Mouse (Mus musculus) forebrain, embryonic 12.5 days (tissue): ENCODE results near the gene Gprc5c. TPM values are rescaled to one million over a fixed set of nuclear protein-coding genes. Genes with fewer than 3 reads are reported as not detected.
A peak's percentile ranks its signal among the peaks of the same experiment; 100 is the strongest.

Experiments used
- ATAC-seq: fragments of 200-750 bp; cut with Nextera tagmentation; 2 replicates; pipeline ENCODE4 v1.8.0; 2017; ENCODE audit warnings: moderate TSS enrichment; ENCODE audit not compliant: low FRiP score
- H3K27ac ChIP-seq: fragments of 300-500 bp; sonication (generic); 2 replicates; pipeline ENCODE4 v1.5.1; 2016; ENCODE audit warnings: mild to moderate bottlenecking
- H3K27me3 ChIP-seq: fragments of 300-500 bp; sonication (generic); 2 replicates; pipeline ENCODE4 v1.6.1; 2016; ENCODE audit warnings: mild to moderate bottlenecking
- H3K36me3 ChIP-seq: fragments of 300-500 bp; sonication (generic); replicated peaks from 2 replicates; pipeline ENCODE4 v1.6.1; 2016; ENCODE audit warnings: mild to moderate bottlenecking
- H3K4me1 ChIP-seq: fragments of 300-500 bp; sonication (generic); 2 replicates; pipeline ENCODE4 v1.6.1; 2016
- H3K4me2 ChIP-seq: fragments of 300-500 bp; sonication (generic); 2 replicates; pipeline ENCODE4 v1.6.1; 2016; ENCODE audit warnings: mild to moderate bottlenecking, moderate library complexity
- H3K4me3 ChIP-seq: fragments of 300-500 bp; sonication (generic); replicated peaks from 2 replicates; pipeline ENCODE4 v1.5.1; 2016; ENCODE audit warnings: mild to moderate bottlenecking
- H3K9ac ChIP-seq: fragments of 300-500 bp; sonication (generic); 2 replicates; pipeline ENCODE4 v1.6.1; 2016; ENCODE audit warnings: mild to moderate bottlenecking
- H3K9me3 ChIP-seq: fragments of 300-500 bp; sonication (generic); 2 replicates; pipeline ENCODE4 v1.6.1; 2016
- WGBS: fragments of 180-500 bp; shearing (Covaris S2); methylation state at CpG from one replicate; pipeline ENCODE4 v1.1.7; 2016; 5-methylcytosine and 5-hydroxymethylcytosine counted together
- polyA plus RNA-seq: library from polyadenylated mRNA; unstranded; fragments of >200 nt; fragmentation: Nextera tagmentation; extraction: Ambion mirVana; gene quantifications from 2 replicates; pipeline ENCODE4 v1.2.1, GENCODE M21; 2016

Gene Gprc5c
- polyA plus RNA-seq, 1 experiment from 2014 or later: 10.8 TPM

GRCm38 (mm10) chr11:114818185-114818584 lies 32.8 kb upstream of the Gprc5c start:
- Histone ChIP-seq H3K4me3 (no peak overlapping the region), H3K36me3 (no peaks in the 10 kb centered on the region), H3K9me3 (no peaks in the 10 kb centered on the region), H3K4me1 (peaks cover 20% of the 10 kb centered on the region), H3K27me3 (0 out of 2 replicates have a peak, but pooled peaks cover 10% of the 10 kb centered on the region), H3K27ac (no peak overlapping the region), H3K4me2 (no peak overlapping the region), H3K9ac (no peak overlapping the region)
- WGBS: 89% methylated on average over 7 of the region's 7 CpGs
- ATAC-seq: no peak

- H3K9ac ChIP-seq: no peak overlapping the region
- H3K4me3 ChIP-seq: no peak overlapping the region
- ATAC-seq: no peak
- peaks cover 29% of the 10 kb centered on the region for H3K4me1 ChIP-seq
- no peak overlapping the region for H3K27ac ChIP-seq
- no peaks in the 10 kb centered on the region for H3K9me3 ChIP-seq
- WGBS: 23% methylated on average over 2 of the region's 2 CpGs
- H3K4me2 ChIP-seq: no peak overlapping the region
- H3K36me3 ChIP-seq: no peaks in the 10 kb centered on the region
- 0 out of 2 replicates have a peak, but pooled peaks cover 13% of the 10 kb centered on the region for H3K27me3 ChIP-seq
Measured at GRCm38 (mm10) chr11:114819110-114819509, 31.8 kb upstream of the Gprc5c start.

- H3K4me3 ChIP-seq: no peak overlapping the region
- WGBS: 52% methylated on average over 3 of the region's 3 CpGs
- H3K9me3 ChIP-seq: no peaks in the 10 kb centered on the region
- no peak overlapping the region for H3K27ac ChIP-seq
- H3K36me3 ChIP-seq: no peaks in the 10 kb centered on the region
- no peak overlapping the region for H3K9ac ChIP-seq
- 0 out of 2 replicates have a peak, but pooled peaks cover 16% of the 10 kb centered on the region for H3K27me3 ChIP-seq
- no peak overlapping the region for H3K4me2 ChIP-seq
- H3K4me1 ChIP-seq: peaks cover 29% of the 10 kb centered on the region
- no peak for ATAC-seq
Measured at GRCm38 (mm10) chr11:114820444-114820843, 30.5 kb upstream of the Gprc5c start.

- Histone ChIP-seq H3K27ac (no peak overlapping the region), H3K27me3 (0 out of 2 replicates have a peak, but pooled peaks cover 16% of the 10 kb centered on the region), H3K4me2 (no peak overlapping the region), H3K9me3 (no peaks in the 10 kb centered on the region), H3K9ac (no peak overlapping the region), H3K4me1 (peaks cover 29% of the 10 kb centered on the region), H3K4me3 (no peak overlapping the region), H3K36me3 (no peaks in the 10 kb centered on the region)
- no peak for ATAC-seq
- WGBS: 69% methylated on average over 1 of the region's 1 CpGs
Measured at GRCm38 (mm10) chr11:114821325-114821724, 29.6 kb upstream of the Gprc5c start.

- Histone ChIP-seq H3K9ac (no peak overlapping the region), H3K4me1 (peaks cover 29% of the 10 kb centered on the region), H3K36me3 (no peaks in the 10 kb centered on the region), H3K27me3 (0 out of 2 replicates have a peak, but pooled peaks cover 14% of the 10 kb centered on the region), H3K4me3 (no peak overlapping the region), H3K27ac (peak overlapping the region; percentile 66), H3K4me2 (no peak overlapping the region), H3K9me3 (no peaks in the 10 kb centered on the region)
- no peak; the same call in 1 of the 2 replicates for ATAC-seq
- 62% methylated on average over 12 of the region's 12 CpGs for WGBS
Measured at GRCm38 (mm10) chr11:114822727-114823126, 28.2 kb upstream of the Gprc5c start.

GRCm38 (mm10) chr11:114823199-114823725 lies 27.7 kb upstream of the Gprc5c start:
- Histone ChIP-seq H3K4me1 (peaks cover 29% of the 10 kb centered on the region), H3K27ac (peak overlapping the region; percentile 66; the same call in 1 of the 2 replicates), H3K36me3 (no peaks in the 10 kb centered on the region), H3K4me3 (no peak overlapping the region), H3K4me2 (no peak overlapping the region), H3K9me3 (no peaks in the 10 kb centered on the region), H3K27me3 (peaks cover 14% of the 10 kb centered on the region; the same call in 1 of the 2 replicates), H3K9ac (no peak overlapping the region)
- peak; percentile 33; the same call in 1 of the 2 replicates for ATAC-seq
- under 1% methylated on average over 11 of the region's 11 CpGs for WGBS

GRCm38 (mm10) chr11:114826686-114827085 lies 24.3 kb upstream of the Gprc5c start:
- H3K4me1 ChIP-seq: peaks cover 34% of the 10 kb centered on the region
- no peaks in the 10 kb centered on the region for H3K36me3 ChIP-seq
- no peak overlapping the region for H3K27ac ChIP-seq
- H3K4me3 ChIP-seq: no peak overlapping the region
- H3K27me3 ChIP-seq: peaks cover 14% of the 10 kb centered on the region; the same call in 1 of the 2 replicates
- H3K9ac ChIP-seq: no peak overlapping the region
- no peaks in the 10 kb centered on the region for H3K9me3 ChIP-seq
- no peak overlapping the region for H3K4me2 ChIP-seq
- no peak for ATAC-seq
- WGBS: 78% methylated on average over 5 of the region's 5 CpGs

GRCm38 (mm10) chr11:114829499-114830432 lies 21.2 kb upstream of the Gprc5c start:
- Histone ChIP-seq H3K36me3 (no peaks in the 10 kb centered on the region), H3K27ac (peak overlapping the region; percentile 51), H3K4me1 (peaks cover 23% of the 10 kb centered on the region), H3K9me3 (no peaks in the 10 kb centered on the region), H3K9ac (peak overlapping the region; percentile 39; the same call in 1 of the 2 replicates), H3K4me3 (peak overlapping the region; percentile 26), H3K27me3 (peaks cover 8% of the 10 kb centered on the region; the same call in 1 of the 2 replicates), H3K4me2 (peak overlapping the region; percentile 53)
- 8% methylated on average over 24 of the region's 24 CpGs for WGBS
- peak; percentile 85 for ATAC-seq

GRCm38 (mm10) chr11:114830433-114830773 lies 20.5 kb upstream of the Gprc5c start:
- Histone ChIP-seq H3K4me2 (peak overlapping the region; percentile 53), H3K9me3 (no peaks in the 10 kb centered on the region), H3K4me3 (peak overlapping the region; percentile 26; the same call in 1 of the 2 replicates), H3K27me3 (peaks cover 8% of the 10 kb centered on the region; the same call in 1 of the 2 replicates), H3K36me3 (no peaks in the 10 kb centered on the region), H3K9ac (no peak overlapping the region), H3K27ac (peak overlapping the region; percentile 51), H3K4me1 (peaks cover 23% of the 10 kb centered on the region)
- 0 out of 2 replicates have a peak, but pooled peaks have one; percentile 11 for ATAC-seq
- 13% methylated on average over 8 of the region's 8 CpGs for WGBS

GRCm38 (mm10) chr11:114833166-114833565 lies 17.8 kb upstream of the Gprc5c start:
- no peak for ATAC-seq
- H3K4me3 ChIP-seq: no peak overlapping the region
- H3K4me1 ChIP-seq: peaks cover 23% of the 10 kb centered on the region
- no peak overlapping the region for H3K9ac ChIP-seq
- H3K36me3 ChIP-seq: no peaks in the 10 kb centered on the region
- H3K4me2 ChIP-seq: no peak overlapping the region
- H3K9me3 ChIP-seq: no peaks in the 10 kb centered on the region
- peaks cover 8% of the 10 kb centered on the region; the same call in 1 of the 2 replicates for H3K27me3 ChIP-seq
- H3K27ac ChIP-seq: no peak overlapping the region
- 64% methylated on average over 5 of the region's 5 CpGs for WGBS

- Histone ChIP-seq H3K4me3 (no peak overlapping the region), H3K4me1 (peaks cover 15% of the 10 kb centered on the region), H3K27me3 (peaks cover 10% of the 10 kb centered on the region), H3K27ac (peak overlapping the region; percentile 65), H3K4me2 (no peak overlapping the region), H3K9me3 (no peaks in the 10 kb centered on the region), H3K36me3 (no peaks in the 10 kb centered on the region), H3K9ac (peak overlapping the region; percentile 25; the same call in 1 of the 2 replicates)
- 5% methylated on average over 8 of the region's 8 CpGs for WGBS
- ATAC-seq: 0 out of 2 replicates have a peak, but pooled peaks have one; percentile 41
Measured at GRCm38 (mm10) chr11:114843818-114844463, 7.0 kb upstream of the Gprc5c start.
